Mouse (Mus musculus) gastrocnemius, postnatal 4 days (tissue): ENCODE measurements around the gene Mapk9. TPM values are rescaled to one million over a fixed set of nuclear protein-coding genes. Genes with fewer than 3 reads are reported as not detected.
A peak's percentile ranks its signal among the peaks of the same experiment; 100 is the strongest.

Experiments used
- DNase-seq, 2 experiments: peaks; one replicate each; pipeline ENCODE4 v3.0.0; 2021 to 2022; ENCODE audit warnings: low spot score in 2 of 2, mixed read lengths in 2 of 2
- total RNA-seq, 2 experiments: library from RNA; stranded (reverse); gene quantifications; 2 replicates each; pipeline ENCODE4 v1.2.3; 2021

Gene Mapk9
- total RNA-seq, 2 experiments from 2014 or later: 44.6 to 50.8 TPM

- DNase-seq: no peak
Observed at GRCm38 (mm10) chr11:49888469-49888868, 41.9 kb downstream of the Mapk9 start.

DNA sequence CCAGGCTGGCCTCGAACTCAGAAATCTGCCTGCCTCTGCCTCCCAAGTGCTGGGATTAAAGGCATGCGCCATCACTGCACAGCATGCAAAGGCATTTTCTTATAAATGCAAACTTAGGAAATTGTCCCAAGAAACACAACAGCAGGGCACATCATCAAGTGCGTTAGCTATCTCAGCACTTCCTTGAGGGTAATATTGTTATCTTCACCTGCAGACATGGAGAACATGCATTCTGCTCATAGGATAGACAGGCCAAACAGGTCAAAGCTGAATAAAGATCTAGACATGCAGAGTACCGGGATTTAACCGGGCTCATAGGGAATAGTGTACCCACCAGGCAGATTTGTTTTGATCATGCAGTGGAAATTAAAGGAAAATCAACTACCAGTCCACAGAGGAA is 45.4 kb downstream of the Mapk9 start:
- DNase-seq: no peak

DNA sequence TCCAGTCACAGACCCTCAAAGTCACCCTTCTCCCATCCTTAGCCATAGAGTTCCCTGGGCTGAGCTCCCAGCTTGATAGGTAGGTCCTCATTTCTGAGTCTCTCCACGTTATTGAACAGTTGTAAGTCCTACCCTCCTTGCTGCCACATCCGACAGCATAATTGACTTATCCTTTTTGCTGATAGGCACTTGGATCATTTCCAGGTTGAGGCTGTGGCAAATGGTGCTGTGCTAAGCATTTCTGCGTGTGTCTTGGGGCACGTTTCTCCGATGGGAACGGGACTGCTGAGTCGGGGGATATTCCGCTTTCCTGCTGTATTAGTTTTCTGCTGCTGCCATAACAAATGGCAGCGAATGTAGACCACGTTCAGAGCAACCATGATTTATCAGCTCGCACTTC is 47.3 kb downstream of the Mapk9 start:
- no peak for DNase-seq

DNA sequence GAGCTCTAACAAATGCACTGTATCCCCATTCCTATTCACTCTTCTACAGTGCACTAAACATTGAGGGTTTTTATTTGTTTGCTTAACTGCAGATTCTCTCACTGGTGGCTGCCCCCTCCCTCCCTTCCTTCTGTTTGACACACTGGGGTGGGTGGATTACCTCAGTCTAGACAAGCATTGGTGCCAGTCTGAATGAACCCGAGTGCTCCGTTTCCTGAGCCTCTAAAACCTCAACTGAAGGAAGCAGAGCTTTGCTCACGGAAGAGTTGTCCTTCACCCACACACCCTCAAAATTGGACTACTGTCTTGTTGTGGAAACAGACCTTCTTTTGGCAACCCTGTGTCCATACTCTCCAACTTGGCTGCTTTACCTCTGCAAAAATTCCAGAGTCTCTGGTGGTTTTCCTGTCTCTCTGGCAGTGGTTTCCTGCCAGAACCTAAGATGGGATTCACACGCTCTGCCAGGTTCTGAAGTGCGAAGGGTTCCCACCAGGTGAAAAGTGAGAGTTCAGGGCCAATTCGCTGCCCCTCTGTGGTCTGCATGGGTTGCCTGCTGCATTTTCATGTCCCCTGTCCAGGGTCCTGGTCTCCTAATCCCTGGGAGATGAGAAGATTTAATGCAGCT is 49.5 kb downstream of the Mapk9 start:
- DNase-seq: no peak

- DNase-seq: no peak
Observed at GRCm38 (mm10) chr11:49900043-49900442, 53.5 kb downstream of the Mapk9 start.

- DNase-seq: no peak
Observed at GRCm38 (mm10) chr11:49900962-49901658, 54.6 kb downstream of the Mapk9 start.

DNA sequence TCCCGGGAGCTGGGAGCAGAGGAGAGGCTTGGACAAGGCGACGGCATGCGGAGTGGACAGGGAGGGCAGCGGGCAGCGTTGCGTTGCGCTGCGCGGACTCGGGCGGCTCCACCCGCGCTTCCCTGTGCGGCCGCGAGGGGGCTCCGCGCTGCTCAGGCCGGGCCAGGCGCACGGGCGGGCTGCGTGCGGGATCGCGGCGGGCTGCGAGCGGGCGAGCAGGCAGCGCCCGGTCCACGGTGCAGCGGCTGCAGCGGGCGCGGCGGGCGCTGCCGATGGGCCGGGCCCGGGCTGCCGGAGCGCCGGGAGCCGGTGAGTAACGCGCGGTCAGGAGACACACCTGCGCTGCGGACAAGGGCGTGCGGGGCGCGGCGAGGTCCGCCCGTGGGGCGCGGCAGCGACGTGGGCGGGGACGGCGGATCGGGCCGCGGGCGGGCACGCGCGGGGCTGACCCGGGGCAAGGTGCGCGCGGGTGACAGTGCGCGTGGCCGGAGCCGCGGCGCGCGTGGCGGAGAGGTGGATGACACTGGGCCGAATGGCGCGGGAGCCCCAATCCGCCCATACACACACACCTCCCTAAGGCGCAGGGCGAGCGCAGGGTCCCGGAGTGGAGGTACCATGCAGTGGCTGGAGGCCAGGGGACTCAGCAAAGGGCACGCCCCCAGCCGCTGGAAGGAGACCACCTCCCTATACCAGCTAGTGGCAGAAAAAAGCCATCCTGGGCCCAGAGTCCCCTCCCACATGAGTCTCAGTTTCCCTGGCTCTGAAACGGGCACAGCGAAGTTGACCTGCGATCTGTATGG is 55.3 kb downstream of the Mapk9 start, which contains the start of gene Rasgef1c:
Gene Rasgef1c (plus strand): TSS at position 177 of the 800 bp plus-strand sequence.
- peak; percentile 65 to 77 for DNase-seq

GRCm38 (mm10) chr11:49903333-49903732 is 56.8 kb downstream of the Mapk9 start:
- DNase-seq: peak; percentile 47 to 69

DNA sequence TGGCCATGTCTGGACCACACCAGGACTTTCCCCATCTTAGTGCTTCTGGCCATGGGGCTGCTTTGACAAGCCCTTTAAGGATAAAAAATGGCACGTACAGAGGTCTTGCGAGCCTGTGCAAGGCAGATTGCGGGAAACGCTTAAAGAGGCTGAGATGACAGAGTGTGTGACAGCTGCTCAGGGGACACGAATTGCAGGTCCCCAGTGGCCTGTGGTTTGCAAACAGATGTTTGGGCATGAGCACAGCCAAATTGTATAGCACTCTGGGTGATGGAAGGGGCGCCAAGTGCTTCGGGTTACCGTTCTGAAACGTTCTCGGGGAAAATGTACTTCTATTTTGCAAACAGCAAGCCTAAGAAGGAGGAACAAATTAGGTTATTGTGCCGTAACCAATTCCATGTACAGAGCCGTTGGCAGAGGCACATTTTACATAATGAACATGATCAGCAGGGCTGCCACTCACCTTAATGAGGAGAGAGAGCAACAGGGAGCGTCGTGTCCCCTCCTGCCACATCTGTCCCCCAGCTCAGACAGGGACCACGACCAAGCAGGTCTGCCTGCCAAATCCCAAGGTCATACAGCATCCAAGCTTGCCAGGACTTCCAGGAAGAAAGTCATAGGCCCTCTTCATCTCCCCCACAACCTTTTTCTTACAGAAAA is 72.1 kb downstream of the Mapk9 start:
- DNase-seq: no peak

DNA sequence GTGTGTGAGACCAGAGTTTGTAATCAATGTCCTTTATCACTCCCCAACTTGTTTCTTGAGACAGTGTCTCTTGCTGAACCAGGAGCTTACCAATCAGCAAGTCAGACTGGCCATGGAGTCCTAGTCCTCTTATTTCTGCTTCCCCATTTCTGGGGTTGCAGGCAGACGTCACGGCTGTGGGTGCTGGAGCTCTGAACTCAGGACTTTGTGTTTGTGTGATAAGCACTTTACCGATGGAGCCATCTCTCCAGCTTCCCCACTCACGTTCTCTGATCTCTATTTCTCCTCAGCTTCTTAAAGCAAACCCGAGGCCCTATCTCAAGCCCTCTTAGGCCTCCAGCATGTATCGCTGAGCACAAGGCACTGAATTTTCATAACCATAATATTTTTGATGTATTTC is 72.8 kb downstream of the Mapk9 start:
- no peak for DNase-seq

- DNase-seq: no peak
Observed at GRCm38 (mm10) chr11:49923539-49923938, 77.0 kb downstream of the Mapk9 start.

DNA sequence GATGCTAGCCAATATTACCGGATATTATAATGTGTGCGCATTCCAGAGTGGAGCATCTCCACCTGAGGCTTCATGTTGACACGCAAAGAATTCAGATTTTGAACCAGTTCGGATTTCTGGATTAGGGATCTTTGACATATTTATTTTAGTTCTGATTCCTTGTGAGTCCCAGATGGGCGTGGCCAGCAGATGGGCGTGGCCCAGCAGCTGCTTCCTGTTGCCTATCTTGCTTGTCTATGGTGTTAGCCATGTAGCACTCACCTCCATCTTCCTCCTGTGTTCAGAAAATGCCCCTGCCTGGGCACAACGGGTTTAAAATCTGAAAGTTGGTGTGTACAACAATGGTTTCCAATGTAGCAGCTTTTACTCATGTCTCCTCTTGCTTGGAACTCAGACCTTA is 79.6 kb downstream of the Mapk9 start:
- no peak for DNase-seq

- DNase-seq: no peak
Observed at GRCm38 (mm10) chr11:49927169-49927568, 80.6 kb downstream of the Mapk9 start.

DNA sequence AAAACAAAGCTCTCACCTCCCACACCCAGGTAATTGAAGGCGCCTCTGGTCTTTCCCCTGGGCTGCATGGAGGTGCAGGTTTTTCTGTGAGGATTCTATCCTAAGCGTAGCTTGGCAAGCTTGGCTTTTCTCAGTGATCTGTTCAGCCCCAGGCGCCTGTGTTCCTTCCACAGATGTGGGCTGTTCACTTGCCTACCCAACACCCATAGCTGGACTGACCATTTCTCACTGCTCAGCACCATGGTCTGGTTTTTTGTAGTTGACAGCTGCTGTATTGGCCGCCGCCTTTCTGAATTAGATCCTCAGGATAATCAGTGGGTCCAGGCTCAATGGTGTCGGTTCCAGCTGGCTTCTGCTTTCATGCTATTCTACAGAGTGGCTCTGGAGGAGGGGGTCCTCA is 81.1 kb downstream of the Mapk9 start:
- no peak for DNase-seq

DNA sequence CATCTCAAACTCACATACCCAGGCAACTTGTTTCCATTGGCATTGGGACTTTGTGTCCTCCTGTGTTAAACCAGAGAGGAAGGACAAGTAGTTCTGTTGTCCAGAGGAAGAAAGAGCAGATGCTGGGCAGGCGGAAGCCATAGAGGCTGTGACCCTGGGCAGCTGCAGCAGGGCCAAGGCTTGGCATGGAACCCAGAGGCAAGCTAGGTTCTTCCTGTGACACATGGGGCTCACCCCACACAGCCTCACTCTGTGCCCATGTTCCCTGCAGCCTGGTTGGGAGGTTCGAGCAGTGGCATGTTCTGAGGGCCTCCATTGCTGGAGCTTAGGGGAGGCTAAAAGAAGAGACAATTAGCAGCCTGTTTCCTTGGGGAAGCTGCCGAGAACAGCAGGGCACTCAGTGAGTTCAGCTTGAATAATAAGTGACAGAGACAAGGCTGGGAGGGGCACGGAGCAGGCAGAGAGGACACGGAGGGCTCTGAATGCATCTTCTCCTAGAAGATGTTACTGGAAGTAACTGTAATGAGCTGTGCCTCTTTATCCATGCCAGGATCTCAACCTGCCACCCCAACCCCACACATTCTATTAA is 84.6 kb downstream of the Mapk9 start:
- peak in 1 of 2 experiments; percentile 47 for DNase-seq

DNA sequence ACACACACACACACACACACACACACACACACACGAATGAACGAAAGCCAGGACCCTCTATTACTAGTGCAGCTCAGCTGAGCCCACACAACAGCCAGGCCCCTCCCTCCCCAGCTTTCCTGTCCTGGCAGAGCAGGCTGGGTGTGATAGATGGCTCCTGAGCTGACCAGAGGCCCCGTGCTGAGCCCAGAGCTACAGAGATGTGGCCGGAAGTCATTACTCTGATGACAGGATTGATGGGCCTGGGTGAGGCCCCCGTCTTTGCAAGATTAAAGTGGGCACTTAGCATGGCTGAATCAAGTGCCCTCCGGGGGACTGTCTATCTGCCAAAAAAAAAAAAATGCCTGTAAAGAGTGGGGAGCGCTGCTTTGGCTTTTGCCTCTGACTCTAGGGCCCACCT is 85.3 kb downstream of the Mapk9 start:
- no peak for DNase-seq

GRCm38 (mm10) chr11:49933811-49934210 is 87.3 kb downstream of the Mapk9 start:
- no peak for DNase-seq

DNA sequence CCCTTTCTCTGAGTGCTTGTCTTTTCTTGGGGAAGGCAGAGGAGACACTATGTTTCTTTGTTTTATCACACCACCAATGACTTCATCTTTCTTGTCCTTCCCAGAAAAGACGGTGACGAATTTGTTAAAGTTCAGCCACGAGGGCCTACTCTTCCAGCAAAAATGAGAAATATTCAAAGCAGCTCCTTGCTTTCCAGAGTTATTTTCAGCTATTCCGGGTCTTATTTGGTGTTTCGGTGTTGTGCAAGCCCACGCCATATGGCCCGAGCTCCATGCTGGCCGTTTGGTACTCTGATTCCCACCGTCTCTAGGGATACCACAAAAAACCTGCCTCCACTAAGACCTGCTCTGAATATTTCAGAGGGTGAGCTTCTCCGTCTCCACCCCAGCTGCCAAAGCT is 87.8 kb downstream of the Mapk9 start:
- DNase-seq: no peak
